Mouse (Mus musculus): ENCODE data around the gene St8sia1. TPM values are rescaled to one million over a fixed set of nuclear protein-coding genes. Genes with fewer than 3 reads are reported as not detected.
A peak's percentile ranks its signal among the peaks of the same experiment; 100 is the strongest.
"Not testable (repeated sequence)": the region's sequence is repeated elsewhere in the genome, so short reads cannot be mapped to it uniquely, and the experiment has no call there.

St8sia1 gene
- polyA plus RNA-seq, 1 experiment from 2014 or later = 0.07 TPM

GRCm38 (mm10) chr6:142989495-142989894 is 25.2 kb upstream of the St8sia1 start:
- H3K9me3 ChIP-seq (ENCODE audit: low read depth, low read length) = no peaks in the 10 kb centered on the region
- no peaks in the 10 kb centered on the region for H3K27me3 ChIP-seq (ENCODE audit: insufficient read depth, low read length)
- H3K4me3 ChIP-seq (ENCODE audit: low read depth, low read length) = no peak overlapping the region
- DNase-seq = no peak
- no peak for ATAC-seq (ENCODE audit: insufficient read depth)
- no peak overlapping the region for H3K9ac ChIP-seq
- WGBS = 77% methylated on average over 13 of the region's 13 CpGs
- H3K36me3 ChIP-seq (ENCODE audit: insufficient read depth) = no peaks in the 10 kb centered on the region
- H3K4me1 ChIP-seq (ENCODE audit: insufficient read depth) = no peaks in the 10 kb centered on the region
- no peak overlapping the region for H3K4me2 ChIP-seq
- no peak for TF ChIP-seq CTCF (IDR thresholded peaks at IDR 0.05; ENCODE audit: low read depth)
- H3K27ac ChIP-seq (ENCODE audit: low read depth) = no peak overlapping the region

- Histone ChIP-seq H3K9ac (no peak overlapping the region), H3K36me3 (ENCODE audit: insufficient read depth) (no peaks in the 10 kb centered on the region), H3K4me1 (ENCODE audit: insufficient read depth) (no peaks in the 10 kb centered on the region), H3K27ac (ENCODE audit: low read depth) (no peak overlapping the region), H3K9me3 (ENCODE audit: low read depth, low read length) (no peaks in the 10 kb centered on the region), H3K4me3 (ENCODE audit: low read depth, low read length) (no peak overlapping the region), H3K27me3 (ENCODE audit: insufficient read depth, low read length) (no peaks in the 10 kb centered on the region), H3K4me2 (no peak overlapping the region)
- peak; percentile 88 for TF ChIP-seq CTCF (IDR thresholded peaks at IDR 0.05; ENCODE audit: low read depth)
- WGBS = 22% methylated on average over 10 of the region's 10 CpGs
- ATAC-seq (ENCODE audit: insufficient read depth) (no peak), DNase-seq (peak; percentile 81)
These were observed 24.5 kb upstream of the St8sia1 start for GRCm38 (mm10) chr6:142988753-142989152.

- DNase-seq = no peak
- Histone ChIP-seq H3K9ac (no peak overlapping the region), H3K27me3 (ENCODE audit: insufficient read depth, low read length) (no peaks in the 10 kb centered on the region), H3K36me3 (ENCODE audit: insufficient read depth) (no peaks in the 10 kb centered on the region), H3K27ac (ENCODE audit: low read depth) (no peak overlapping the region), H3K9me3 (ENCODE audit: low read depth, low read length) (no peaks in the 10 kb centered on the region), H3K4me3 (ENCODE audit: low read depth, low read length) (no peak overlapping the region), H3K4me2 (no peak overlapping the region), H3K4me1 (ENCODE audit: insufficient read depth) (no peaks in the 10 kb centered on the region)
- WGBS = 64% methylated on average over 6 of the region's 6 CpGs
- no peak for TF ChIP-seq CTCF (IDR thresholded peaks at IDR 0.05; ENCODE audit: low read depth)
- ATAC-seq (ENCODE audit: insufficient read depth) = no peak
These were observed 24.0 kb upstream of the St8sia1 start for GRCm38 (mm10) chr6:142988231-142988630.

DNA sequence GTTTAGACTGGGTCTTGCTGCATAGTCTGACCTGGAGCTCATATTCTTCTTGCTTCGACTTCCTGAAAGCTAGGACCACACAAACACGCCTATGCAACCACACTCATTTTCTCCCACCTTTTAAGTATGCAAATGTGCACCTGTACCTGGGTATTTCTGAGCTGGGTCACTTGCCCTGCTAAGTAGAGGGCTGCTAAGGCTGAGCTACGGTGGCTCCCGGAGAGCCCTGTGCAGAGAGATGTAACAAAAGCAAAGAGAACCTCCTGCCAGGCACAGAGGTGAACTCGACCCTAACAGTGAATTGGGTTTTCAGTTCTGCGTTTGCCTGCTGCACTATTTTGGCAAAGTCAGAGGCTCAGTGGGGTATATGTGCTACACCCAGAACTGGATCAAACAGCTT is 23.4 kb upstream of the St8sia1 start:
- no peak for ATAC-seq (ENCODE audit: insufficient read depth)
- H3K4me1 ChIP-seq (ENCODE audit: insufficient read depth) = no peaks in the 10 kb centered on the region
- H3K36me3 ChIP-seq (ENCODE audit: insufficient read depth) = no peaks in the 10 kb centered on the region
- H3K9me3 ChIP-seq (ENCODE audit: low read depth, low read length) = no peaks in the 10 kb centered on the region
- TF ChIP-seq CTCF (IDR thresholded peaks at IDR 0.05; ENCODE audit: low read depth) = no peak
- H3K9ac ChIP-seq = no peak overlapping the region
- DNase-seq = no peak
- no peak overlapping the region for H3K4me3 ChIP-seq (ENCODE audit: low read depth, low read length)
- H3K27me3 ChIP-seq (ENCODE audit: insufficient read depth, low read length) = no peaks in the 10 kb centered on the region
- no peak overlapping the region for H3K27ac ChIP-seq (ENCODE audit: low read depth)
- 76% methylated on average over 6 of the region's 6 CpGs for WGBS
- H3K4me2 ChIP-seq = no peak overlapping the region

DNA sequence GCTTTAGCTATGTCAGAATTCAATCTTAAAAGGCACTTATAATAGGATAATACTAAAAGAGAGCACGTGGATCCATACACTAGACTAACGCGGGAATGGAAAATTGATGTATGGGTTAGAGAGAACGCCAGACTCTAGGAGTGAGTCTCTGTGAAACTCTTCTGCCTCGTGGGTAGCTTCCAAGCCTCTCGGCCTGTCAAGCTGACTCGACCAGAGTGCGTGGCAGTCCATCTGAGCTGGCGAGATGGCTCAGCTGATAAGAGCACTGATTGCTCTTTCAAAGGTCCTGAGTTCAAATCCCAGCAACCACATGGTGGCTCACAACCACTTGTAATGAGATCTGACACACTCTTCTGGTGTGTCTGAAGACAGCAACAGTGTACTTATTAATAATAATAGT is 22.5 kb upstream of the St8sia1 start:
- WGBS = 75% methylated on average over 9 of the region's 9 CpGs
- DNase-seq; H3K4me2 ChIP-seq; H3K4me1 ChIP-seq (ENCODE audit: insufficient read depth); H3K36me3 ChIP-seq (ENCODE audit: insufficient read depth); H3K9me3 ChIP-seq (ENCODE audit: low read depth, low read length); H3K4me3 ChIP-seq (ENCODE audit: low read depth, low read length); H3K27me3 ChIP-seq (ENCODE audit: insufficient read depth, low read length); H3K27ac ChIP-seq (ENCODE audit: low read depth); ATAC-seq (ENCODE audit: insufficient read depth); H3K9ac ChIP-seq: not testable (repeated sequence)

- H3K27ac ChIP-seq (ENCODE audit: low read depth); H3K4me1 ChIP-seq (ENCODE audit: insufficient read depth); H3K36me3 ChIP-seq (ENCODE audit: insufficient read depth); H3K9ac ChIP-seq; H3K9me3 ChIP-seq (ENCODE audit: low read depth, low read length); DNase-seq; ATAC-seq (ENCODE audit: insufficient read depth); H3K27me3 ChIP-seq (ENCODE audit: insufficient read depth, low read length); H3K4me3 ChIP-seq (ENCODE audit: low read depth, low read length); H3K4me2 ChIP-seq: not testable (repeated sequence)
- WGBS = 79% methylated on average over 9 of the region's 9 CpGs
These were observed 21.4 kb upstream of the St8sia1 start for GRCm38 (mm10) chr6:142985561-142986238.

GRCm38 (mm10) chr6:142979665-142980660 is 15.7 kb upstream of the St8sia1 start:
- no peak overlapping the region for H3K27ac ChIP-seq (ENCODE audit: low read depth)
- no peaks in the 10 kb centered on the region for H3K36me3 ChIP-seq (ENCODE audit: insufficient read depth)
- no peak overlapping the region for H3K4me3 ChIP-seq (ENCODE audit: low read depth, low read length)
- WGBS = 6% methylated on average over 6 of the region's 6 CpGs
- H3K9me3 ChIP-seq (ENCODE audit: low read depth, low read length) = no peaks in the 10 kb centered on the region
- no peak overlapping the region for H3K9ac ChIP-seq
- TF ChIP-seq CTCF (IDR thresholded peaks at IDR 0.05; ENCODE audit: low read depth) = no peak
- no peaks in the 10 kb centered on the region for H3K27me3 ChIP-seq (ENCODE audit: insufficient read depth, low read length)
- peak overlapping the region; percentile 33; the same call in 1 of the 2 replicates for H3K4me2 ChIP-seq
- ATAC-seq (ENCODE audit: insufficient read depth) (peak; percentile 70), DNase-seq (peak; percentile 58)
- peaks cover 7% of the 10 kb centered on the region; the same call in 1 of the 2 replicates for H3K4me1 ChIP-seq (ENCODE audit: insufficient read depth)

Data from lung, embryonic 14.5 days (tissue).